Mouse (Mus musculus) cerebellum, adult 2 months (tissue): Measurements from ENCODE around the gene Fryl.

Source experiments
- CTCF ChIP-seq: fragments of 200-500 bp; IDR thresholded peaks from 2 replicates; pipeline ENCODE4 v1.5.1; 2011; ENCODE audit warnings: low read depth, mild to moderate bottlenecking, control low read depth, low read length, moderate library complexity, borderline replicate concordance; ENCODE audit not compliant: insufficient read depth
- POLR2A ChIP-seq: fragments of 200-500 bp; IDR thresholded peaks from 2 replicates; pipeline ENCODE4 v1.6.1; 2011; ENCODE audit warnings: low read length, control low read depth, borderline replicate concordance; ENCODE audit not compliant: insufficient read depth

DNA sequence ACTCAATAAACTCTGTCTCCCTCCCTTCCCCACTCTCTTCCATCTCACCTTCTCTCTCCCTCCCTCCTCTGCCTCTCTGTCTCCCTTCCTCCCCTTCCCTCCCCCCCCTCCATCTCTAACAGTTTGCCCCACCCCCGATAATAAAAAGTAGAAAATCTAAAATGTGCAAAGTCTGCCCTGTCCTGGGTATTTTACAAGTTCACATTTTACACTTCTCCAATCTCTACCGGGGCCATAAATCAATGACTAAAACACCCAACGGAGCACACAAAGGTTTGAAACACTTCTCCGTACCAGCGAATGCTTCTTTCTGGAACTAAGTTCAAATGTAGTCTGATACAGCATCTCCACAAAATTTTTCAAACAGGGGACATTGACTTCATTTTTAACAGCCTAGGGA is 136.9 kb downstream of the Fryl start:
- TF ChIP-seq CTCF (no peak), POLR2A (no peak)
